Mouse (Mus musculus) erythroblast, embryonic 14.5 days (primary cell): ENCODE results near the gene Gm11213.

ENCODE experiments used
- GATA1 ChIP-seq: IDR thresholded peaks from 2 replicates; pipeline ENCODE4 v1.6.1; 2012; ENCODE audit warnings: low read length, inconsistent platforms, mixed read lengths
- TAL1 ChIP-seq: IDR thresholded peaks from 3 replicates; pipeline ENCODE4 v1.6.1; 2012; ENCODE audit warnings: low read length, inconsistent platforms, mixed read lengths

DNA sequence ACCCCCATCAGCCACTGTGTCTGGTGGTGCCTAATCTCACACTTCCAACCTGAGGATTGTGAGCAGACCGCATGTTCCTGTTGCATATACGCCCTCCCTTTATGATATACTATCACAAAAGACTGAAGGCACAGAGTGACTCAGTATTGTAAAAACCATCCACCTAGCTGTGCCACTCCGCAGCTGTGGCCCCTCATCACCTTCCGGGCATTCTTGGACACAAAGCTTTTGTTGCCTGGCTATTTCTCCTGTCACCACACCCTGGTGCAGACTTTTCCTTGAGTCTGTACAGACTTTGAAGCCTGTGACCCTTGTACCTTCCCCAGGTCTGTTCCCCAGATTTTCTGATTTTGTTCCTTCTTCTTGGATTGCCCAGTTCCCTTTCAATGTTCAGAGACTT is 9.1 kb downstream of the Gm11213 start:
- TF ChIP-seq GATA1: no peak
- no peak for TF ChIP-seq TAL1
